Mouse (Mus musculus): ENCODE measurements at regions not wholly inside any gene's neighbourhood (a gene's known extent, or its start where the extent isn't known, plus 50 kb on each side); places are given as distances from the start of the nearest gene placed in this dataset.
A peak's percentile ranks its signal among the peaks of the same experiment; 100 is the strongest.

- Histone ChIP-seq H3K4me1 (replicated peaks) (peaks cover 3% of the 10 kb centered on the region; the same call in 1 of the 2 replicates), H3K9ac (no peak overlapping the region), H3K27ac (peak overlapping the region; percentile 81), H3K9me3 (no peaks in the 10 kb centered on the region), H3K4me3 (replicated peaks) (no peak overlapping the region), H3K27me3 (replicated peaks) (no peaks in the 10 kb centered on the region), H3K4me2 (replicated peaks) (peak overlapping the region; percentile 26), H3K36me3 (no peaks in the 10 kb centered on the region)
- WGBS, result 14% methylated on average over 16 of the region's 16 CpGs
- peak; percentile 97 for ATAC-seq
These were observed 50.9 kb upstream of the Sec61g start for GRCm38 (mm10) chr11:16559001-16559699.

GRCm38 (mm10) chr11:16561727-16562126 is 53.4 kb upstream of the Sec61g start:
- H3K9ac ChIP-seq, result no peak overlapping the region
- H3K4me3 ChIP-seq (replicated peaks), result no peak overlapping the region
- 82% methylated on average over 4 of the region's 4 CpGs for WGBS
- H3K27ac ChIP-seq, result no peak overlapping the region
- H3K9me3 ChIP-seq, result no peaks in the 10 kb centered on the region
- no peaks in the 10 kb centered on the region for H3K27me3 ChIP-seq (replicated peaks)
- no peaks in the 10 kb centered on the region for H3K36me3 ChIP-seq
- no peak overlapping the region for H3K4me2 ChIP-seq (replicated peaks)
- peaks cover 3% of the 10 kb centered on the region; the same call in 1 of the 2 replicates for H3K4me1 ChIP-seq (replicated peaks)
- no peak for ATAC-seq

GRCm38 (mm10) chr11:16589085-16589680 is 80.9 kb upstream of the Sec61g start:
- Histone ChIP-seq H3K27me3 (replicated peaks) (no peaks in the 10 kb centered on the region), H3K4me3 (replicated peaks) (no peak overlapping the region), H3K4me1 (replicated peaks) (peaks cover 9% of the 10 kb centered on the region), H3K9ac (no peak overlapping the region), H3K4me2 (replicated peaks) (no peak overlapping the region), H3K9me3 (no peaks in the 10 kb centered on the region), H3K27ac (no peak overlapping the region), H3K36me3 (no peaks in the 10 kb centered on the region)
- no peak for ATAC-seq
- 70% methylated on average over 4 of the region's 4 CpGs for WGBS

GRCm38 (mm10) chr11:16590541-16590940 is 82.3 kb upstream of the Sec61g start:
- Histone ChIP-seq H3K36me3 (no peaks in the 10 kb centered on the region), H3K4me2 (replicated peaks) (no peak overlapping the region), H3K27ac (no peak overlapping the region), H3K4me3 (replicated peaks) (no peak overlapping the region), H3K27me3 (replicated peaks) (no peaks in the 10 kb centered on the region), H3K4me1 (replicated peaks) (peaks cover 9% of the 10 kb centered on the region), H3K9me3 (no peaks in the 10 kb centered on the region), H3K9ac (no peak overlapping the region)
- no peak for ATAC-seq
- 75% methylated on average over 4 of the region's 4 CpGs for WGBS

GRCm38 (mm10) chr11:16591471-16591921 is 83.2 kb upstream of the Sec61g start:
- Histone ChIP-seq H3K4me3 (replicated peaks) (no peak overlapping the region), H3K9me3 (no peaks in the 10 kb centered on the region), H3K36me3 (no peaks in the 10 kb centered on the region), H3K27ac (peak overlapping the region; percentile 62), H3K4me2 (replicated peaks) (0 out of 2 replicates have a peak overlapping the region, but pooled peaks have one; percentile 9), H3K4me1 (replicated peaks) (peaks cover 9% of the 10 kb centered on the region), H3K27me3 (replicated peaks) (no peaks in the 10 kb centered on the region), H3K9ac (no peak overlapping the region)
- peak; percentile 91 for ATAC-seq
- whole genome bisulfite sequencing, result 15% methylated on average over 7 of the region's 7 CpGs

- H3K9ac ChIP-seq, result no peak overlapping the region
- no peaks in the 10 kb centered on the region for H3K27me3 ChIP-seq (replicated peaks)
- H3K36me3 ChIP-seq, result no peaks in the 10 kb centered on the region
- peak; percentile 22; the same call in 1 of the 2 replicates for ATAC-seq
- peak overlapping the region; percentile 62 for H3K27ac ChIP-seq
- H3K9me3 ChIP-seq, result no peaks in the 10 kb centered on the region
- WGBS, result 55% methylated on average over 4 of the region's 4 CpGs
- H3K4me3 ChIP-seq (replicated peaks), result no peak overlapping the region
- 0 out of 2 replicates have a peak overlapping the region, but pooled peaks have one; percentile 9 for H3K4me2 ChIP-seq (replicated peaks)
- H3K4me1 ChIP-seq (replicated peaks), result peaks cover 9% of the 10 kb centered on the region
These were observed 83.7 kb upstream of the Sec61g start for GRCm38 (mm10) chr11:16592006-16592405.

GRCm38 (mm10) chr11:16592766-16593165 is 84.5 kb upstream of the Sec61g start:
- Histone ChIP-seq H3K4me2 (replicated peaks) (no peak overlapping the region), H3K9me3 (no peaks in the 10 kb centered on the region), H3K4me1 (replicated peaks) (peaks cover 9% of the 10 kb centered on the region), H3K27me3 (replicated peaks) (no peaks in the 10 kb centered on the region), H3K9ac (no peak overlapping the region), H3K27ac (no peak overlapping the region), H3K4me3 (replicated peaks) (no peak overlapping the region), H3K36me3 (no peaks in the 10 kb centered on the region)
- ATAC-seq, result no peak
- WGBS, result 94% methylated on average over 5 of the region's 5 CpGs

- H3K4me2 ChIP-seq (replicated peaks), result no peak overlapping the region
- ATAC-seq, result no peak
- H3K9me3 ChIP-seq, result no peaks in the 10 kb centered on the region
- H3K27me3 ChIP-seq (replicated peaks), result no peaks in the 10 kb centered on the region
- no peak overlapping the region for H3K9ac ChIP-seq
- H3K4me1 ChIP-seq (replicated peaks), result peaks cover 9% of the 10 kb centered on the region
- H3K4me3 ChIP-seq (replicated peaks), result no peak overlapping the region
- no peak overlapping the region for H3K27ac ChIP-seq
- 67% methylated on average over 1 of the region's 1 CpGs for WGBS
- no peaks in the 10 kb centered on the region for H3K36me3 ChIP-seq
These were observed 86.5 kb upstream of the Sec61g start for GRCm38 (mm10) chr11:16594832-16595231.

GRCm38 (mm10) chr11:16597038-16597830 is 89.0 kb upstream of the Sec61g start:
- WGBS, result 82% methylated on average over 6 of the region's 6 CpGs
- no peaks in the 10 kb centered on the region for H3K36me3 ChIP-seq

GRCm38 (mm10) chr11:16602947-16603346 is 94.7 kb upstream of the Sec61g start:
- no peak overlapping the region for H3K27ac ChIP-seq
- H3K4me3 ChIP-seq (replicated peaks), result no peak overlapping the region
- WGBS, result 91% methylated on average over 3 of the region's 3 CpGs
- no peaks in the 10 kb centered on the region for H3K4me1 ChIP-seq (replicated peaks)
- H3K4me2 ChIP-seq (replicated peaks), result no peak overlapping the region
- H3K27me3 ChIP-seq (replicated peaks), result no peaks in the 10 kb centered on the region
- H3K9ac ChIP-seq, result no peak overlapping the region
- ATAC-seq, result no peak
- H3K9me3 ChIP-seq, result no peaks in the 10 kb centered on the region
- no peaks in the 10 kb centered on the region for H3K36me3 ChIP-seq

More at GRCm38 (mm10) chr11:16597038-16597830, 89.0 kb upstream of the Sec61g start:
- no peak overlapping the region for H3K9ac ChIP-seq
- H3K4me2 ChIP-seq (replicated peaks), result no peak overlapping the region
- no peaks in the 10 kb centered on the region for H3K9me3 ChIP-seq
- no peak for ATAC-seq
- no peaks in the 10 kb centered on the region for H3K4me1 ChIP-seq (replicated peaks)
- no peak overlapping the region for H3K4me3 ChIP-seq (replicated peaks)
- H3K27me3 ChIP-seq (replicated peaks), result no peaks in the 10 kb centered on the region
- H3K27ac ChIP-seq, result no peak overlapping the region

GRCm38 (mm10) chr11:16606435-16607214 is 98.3 kb upstream of the Sec61g start:
- no peak for ATAC-seq
- Histone ChIP-seq H3K9me3 (no peaks in the 10 kb centered on the region), H3K4me2 (replicated peaks) (no peak overlapping the region), H3K36me3 (no peaks in the 10 kb centered on the region), H3K27ac (no peak overlapping the region), H3K27me3 (replicated peaks) (no peaks in the 10 kb centered on the region), H3K9ac (no peak overlapping the region), H3K4me1 (replicated peaks) (no peaks in the 10 kb centered on the region), H3K4me3 (replicated peaks) (no peak overlapping the region)
- 75% methylated on average over 7 of the region's 7 CpGs for WGBS
